Mouse (Mus musculus) cerebellum, postnatal 14 days (tissue): ENCODE results near the gene Nfatc3.
A peak's percentile ranks its signal among the peaks of the same experiment; 100 is the strongest.
"Not testable (repeated sequence)": the region's sequence is repeated elsewhere in the genome, so short reads cannot be mapped to it uniquely, and the experiment has no call there.

Experiments
- DNase-seq, 2 experiments: peaks; one replicate each; pipeline ENCODE4 v3.0.0; 2021; ENCODE audit warnings: mixed read lengths in 2 of 2

The Nfatc3 gene

DNA sequence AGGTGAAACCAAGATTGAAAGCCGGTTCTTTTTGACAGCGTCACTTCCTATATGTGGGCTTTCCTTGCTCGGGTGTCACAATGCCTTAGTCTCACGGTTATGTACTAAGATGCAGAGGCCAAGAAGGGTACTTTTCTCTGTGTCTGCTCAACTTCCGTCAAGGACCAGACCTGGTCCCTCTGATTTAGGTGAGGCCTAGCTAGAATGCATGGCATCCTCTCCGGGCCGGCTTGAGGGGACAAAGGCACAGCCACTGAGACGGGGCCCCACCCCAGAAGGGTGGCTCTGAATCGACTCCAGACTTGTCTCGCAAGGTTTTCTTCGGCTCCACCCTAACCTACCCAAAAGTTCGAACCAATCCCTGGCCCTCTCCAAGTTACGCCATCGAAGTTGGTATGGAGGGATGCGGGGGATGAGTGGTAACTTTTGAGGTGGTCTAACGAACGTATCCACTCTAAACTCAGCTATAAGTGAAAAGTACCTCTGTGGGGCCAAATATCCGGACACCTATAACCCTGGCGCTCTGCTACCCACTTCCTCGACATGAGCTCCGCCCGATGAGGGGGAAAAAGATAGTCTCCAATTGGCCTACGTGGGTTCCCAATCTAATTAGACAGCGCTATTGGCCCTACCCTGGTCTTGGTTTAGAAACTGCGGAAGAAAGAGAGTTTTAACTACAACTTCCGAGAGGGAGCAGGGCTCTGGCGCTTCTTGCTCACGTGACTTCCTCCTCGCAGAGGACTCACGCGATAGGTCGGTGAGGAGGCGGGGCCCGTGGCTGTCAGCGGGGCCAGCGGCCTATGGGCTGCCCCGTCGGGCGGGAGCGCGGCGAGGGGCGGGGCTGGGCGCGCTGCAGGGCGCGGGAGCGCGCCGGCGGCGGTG, at the start of gene Nfatc3:
TSS of gene Nfatc3 (plus strand) at position 110 of the 882 bp plus-strand sequence.
- DNase-seq, result peak; percentile 95 to 96

DNA sequence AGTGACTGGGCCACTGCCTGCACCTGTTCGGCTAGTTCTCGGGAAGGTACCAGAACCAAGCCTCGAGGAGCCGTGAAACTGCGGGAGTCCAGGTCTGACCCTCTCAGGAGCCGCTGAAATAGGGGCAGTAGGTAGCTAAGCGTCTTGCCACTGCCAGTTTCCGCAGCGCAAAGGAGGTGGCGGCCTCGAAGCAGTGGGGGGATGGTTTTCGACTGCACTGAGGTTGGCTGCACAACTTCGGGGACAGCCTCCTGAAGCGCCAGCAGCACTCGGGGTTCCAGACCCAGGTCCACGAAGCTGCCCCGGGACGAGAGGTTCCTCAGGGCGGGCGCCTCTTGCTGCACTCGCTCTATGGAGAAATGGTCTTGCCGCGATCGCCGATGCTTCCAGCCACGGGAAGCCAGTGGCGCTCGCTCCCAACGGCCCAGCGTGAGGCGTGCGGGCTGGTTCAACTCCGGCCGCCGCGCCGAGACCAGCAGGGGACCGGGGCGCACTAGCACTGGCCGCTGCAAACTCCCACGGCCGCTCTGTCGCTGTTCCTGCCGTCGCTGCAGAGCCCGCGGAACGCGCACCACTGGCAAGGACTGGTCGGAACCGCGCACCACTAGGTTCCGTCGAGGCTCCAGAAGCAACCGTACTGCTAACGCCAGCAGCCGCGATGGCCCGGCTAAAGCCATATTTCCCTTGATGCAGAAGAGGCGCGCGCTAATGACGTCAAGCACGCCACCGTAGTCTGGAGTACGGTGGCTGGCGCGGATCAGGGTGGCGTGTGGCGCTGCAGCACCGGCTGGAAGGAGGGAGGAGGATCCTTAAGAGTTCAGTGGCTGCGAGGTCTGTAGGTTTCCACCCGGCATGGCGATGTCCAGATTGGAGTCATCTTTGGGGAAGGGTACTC, 47.6 kb upstream of the Nfatc3 start:
- peak; percentile 96 for DNase-seq

DNA sequence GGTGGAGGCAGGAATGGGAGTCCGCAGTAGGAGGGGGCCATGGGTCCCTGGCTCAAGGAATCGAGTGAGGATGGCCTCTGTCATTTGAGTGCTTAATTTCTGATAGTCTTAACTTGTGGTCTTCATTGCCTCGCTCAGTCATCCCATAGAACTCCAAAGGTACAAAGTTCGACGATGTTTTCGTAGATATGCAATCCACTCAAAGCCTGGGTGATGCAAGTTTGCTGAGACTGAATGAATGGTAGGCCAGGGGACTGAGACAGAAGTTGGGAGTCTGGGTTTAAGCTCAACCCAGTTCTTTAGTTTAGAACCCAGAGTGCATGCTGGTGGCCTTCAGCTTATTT, 47.0 kb upstream of the Nfatc3 start, which contains the start of gene Ddx28:
TSS of gene Ddx28 (minus strand) at position 240 of the 344 bp plus-strand sequence.
- DNase-seq, result no peak

- not testable (repeated sequence) for DNase-seq
These were observed 46.4 kb upstream of the Nfatc3 start for GRCm38 (mm10) chr8:106012203-106012602.

GRCm38 (mm10) chr8:106016284-106016683, 42.4 kb upstream of the Nfatc3 start:
- no peak for DNase-seq

DNA sequence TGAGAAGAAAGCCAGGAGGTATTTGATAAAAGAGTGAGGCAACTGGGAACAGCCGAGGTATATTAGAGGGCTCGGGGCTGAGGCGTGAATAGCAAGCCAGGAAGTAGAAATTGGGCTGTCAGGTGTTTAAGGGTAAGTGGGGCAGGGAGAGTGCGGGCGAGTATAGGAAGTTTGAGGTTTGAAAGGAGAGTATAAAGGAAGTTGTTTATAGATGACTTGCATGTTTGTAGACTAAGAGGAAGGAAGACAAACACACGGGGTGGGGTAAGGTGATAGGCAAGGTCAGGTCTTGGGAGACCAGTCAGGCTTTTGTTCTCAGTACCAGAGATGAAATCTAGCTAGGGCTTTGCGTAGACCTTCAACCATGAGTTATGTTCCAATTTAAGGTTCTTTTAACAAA, 41.5 kb upstream of the Nfatc3 start:
- no peak for DNase-seq

DNA sequence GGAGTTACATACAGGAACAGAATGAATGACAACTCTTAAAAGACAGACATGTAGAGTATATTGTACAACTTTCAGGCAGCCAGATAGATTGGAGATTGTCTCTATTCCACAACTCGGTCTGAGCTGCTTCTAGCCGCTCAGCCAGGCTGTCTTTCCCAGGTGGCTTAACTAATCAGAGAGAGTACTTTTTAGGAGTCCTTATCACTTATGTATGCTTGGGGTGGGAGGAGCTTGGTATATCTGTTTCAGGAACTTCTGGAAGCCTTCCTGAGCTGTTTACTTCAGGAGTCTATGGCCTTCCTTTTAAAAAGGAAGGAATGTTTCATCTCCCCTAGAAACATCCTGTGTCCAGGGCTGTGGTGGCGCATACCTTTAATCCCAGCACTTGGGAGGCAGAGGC, 40.6 kb upstream of the Nfatc3 start:
- DNase-seq, result no peak

GRCm38 (mm10) chr8:106022483-106022882, 36.2 kb upstream of the Nfatc3 start:
- peak; percentile 94 for DNase-seq

- DNase-seq, result no peak
These were observed 19.9 kb upstream of the Nfatc3 start for GRCm38 (mm10) chr8:106038721-106039120.

GRCm38 (mm10) chr8:106039605-106040004, 19.0 kb upstream of the Nfatc3 start:
- DNase-seq, result no peak

GRCm38 (mm10) chr8:106040218-106040617, 18.4 kb upstream of the Nfatc3 start:
- no peak for DNase-seq

GRCm38 (mm10) chr8:106043055-106043454, 15.6 kb upstream of the Nfatc3 start:
- no peak for DNase-seq

- no peak for DNase-seq
These were observed 14.5 kb upstream of the Nfatc3 start for GRCm38 (mm10) chr8:106044151-106044550.

- no peak for DNase-seq
These were observed 11.6 kb upstream of the Nfatc3 start for GRCm38 (mm10) chr8:106046872-106047559.

DNA sequence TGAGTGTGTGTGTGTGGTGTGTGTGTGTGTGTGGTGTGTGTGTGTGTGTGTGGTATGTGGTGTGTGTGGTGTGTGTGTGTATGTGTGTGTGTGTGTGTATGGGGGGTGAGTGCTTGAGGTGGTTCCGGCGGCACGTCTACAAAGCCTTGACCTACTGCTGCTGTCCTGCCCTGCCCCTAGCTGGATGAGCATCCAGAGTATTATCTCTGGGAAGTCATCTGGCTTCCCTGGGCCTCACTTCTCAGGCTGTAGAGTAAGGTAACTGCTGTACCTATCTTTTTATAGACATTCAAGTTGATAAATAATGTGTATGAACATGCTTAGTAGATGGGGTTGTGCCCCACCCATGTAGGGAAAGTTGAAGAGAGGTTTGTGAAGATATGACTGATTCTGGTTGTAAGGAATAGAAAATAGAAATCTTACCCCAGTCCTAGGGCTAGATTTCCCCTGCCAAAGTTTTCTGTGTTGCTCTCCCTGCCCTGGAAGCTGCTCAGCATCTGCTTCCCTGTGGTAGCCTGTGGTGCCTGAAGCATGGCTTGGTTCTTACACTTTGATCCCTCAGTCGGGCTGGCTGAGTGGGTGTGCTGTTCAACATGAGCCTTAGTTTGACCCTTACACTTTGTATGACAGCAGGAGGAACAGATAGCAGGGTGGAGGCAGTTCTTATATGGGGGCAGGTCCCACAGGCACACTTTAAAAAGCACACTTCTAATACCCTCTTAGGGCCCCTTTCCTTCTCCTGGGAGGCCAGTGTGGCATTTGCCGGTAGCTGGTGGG, 10.6 kb upstream of the Nfatc3 start:
- no peak for DNase-seq

- no peak for DNase-seq
These were observed 8.8 kb upstream of the Nfatc3 start for GRCm38 (mm10) chr8:106049840-106050239.

DNA sequence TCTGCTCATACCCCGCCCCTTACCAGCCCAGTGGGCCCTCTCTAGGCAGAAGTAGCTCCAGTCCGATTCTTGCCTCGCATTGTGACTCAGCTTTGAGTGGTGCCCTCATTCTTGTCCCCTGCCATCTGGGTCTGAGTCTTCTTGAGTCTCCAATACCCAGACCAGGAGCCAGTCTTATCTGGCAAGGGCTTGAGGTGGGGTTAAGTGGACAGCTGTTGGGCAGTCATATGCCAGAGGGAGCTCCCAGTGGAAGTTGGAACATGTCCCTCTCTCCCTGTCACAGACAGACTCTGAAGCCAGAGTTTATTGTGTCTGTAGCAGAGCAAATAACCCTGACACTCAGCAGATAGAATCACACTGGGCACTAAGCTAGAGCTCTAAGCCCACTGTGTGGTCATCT, 7.6 kb upstream of the Nfatc3 start:
- no peak for DNase-seq

DNA sequence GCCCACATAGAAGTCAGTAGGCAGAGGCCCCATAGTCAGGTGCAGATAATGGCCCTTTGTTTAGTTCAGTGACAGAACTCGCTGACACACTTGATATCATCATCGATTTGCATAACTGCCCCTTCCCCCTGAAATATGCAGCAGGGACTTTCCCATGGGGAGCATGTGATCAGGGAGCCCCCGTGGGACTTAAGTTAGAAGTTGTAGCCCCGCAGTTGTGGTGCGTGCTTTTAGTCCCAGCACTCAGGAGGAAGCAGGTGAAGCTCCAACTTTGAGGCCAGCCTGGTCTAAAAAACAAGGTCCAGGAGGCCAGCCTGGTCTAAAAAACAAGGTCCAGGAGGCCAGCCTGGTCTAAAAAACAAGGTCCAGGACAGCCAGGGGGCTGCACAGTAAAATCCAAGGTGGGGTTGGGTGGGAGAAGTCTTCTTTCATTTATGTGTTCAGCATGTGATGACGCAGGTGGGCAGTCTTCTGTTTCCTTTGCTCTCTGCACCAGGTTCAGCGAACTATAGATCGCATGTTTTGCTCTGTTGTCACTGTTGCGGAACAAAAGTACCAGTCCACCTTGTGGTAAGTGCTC, 6.0 kb upstream of the Nfatc3 start:
- DNase-seq, result no peak

DNA sequence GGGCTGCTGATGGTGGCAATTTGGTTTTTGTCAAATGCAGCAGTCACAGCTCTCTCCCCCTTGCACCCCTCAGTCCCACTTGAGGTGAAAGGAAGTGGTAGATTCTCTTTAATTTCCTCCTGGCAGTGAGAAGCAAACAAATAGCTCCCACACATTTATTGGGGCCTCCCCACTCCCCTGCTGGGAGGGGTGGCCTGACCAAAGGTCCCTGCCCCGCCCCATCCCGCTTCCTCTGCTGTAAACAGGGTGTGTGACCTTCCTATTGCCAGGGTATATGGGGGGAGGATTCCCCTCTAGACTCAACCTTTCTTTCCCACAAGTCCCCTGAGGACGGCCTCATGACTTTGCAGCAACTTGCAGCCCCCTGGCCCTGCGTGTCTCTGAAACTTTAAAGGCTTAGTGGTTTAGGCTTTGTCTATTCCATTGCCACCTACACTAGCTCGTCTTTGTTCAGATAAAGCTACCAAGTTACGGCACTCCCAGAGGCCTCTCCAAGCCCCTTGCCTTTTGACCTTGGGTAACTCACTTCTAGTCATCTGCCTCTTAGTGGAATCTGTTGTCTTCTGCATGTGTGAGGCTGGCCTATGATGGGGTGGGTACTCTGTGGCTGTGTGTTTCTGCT, 4.3 kb upstream of the Nfatc3 start:
- DNase-seq, result no peak

DNA sequence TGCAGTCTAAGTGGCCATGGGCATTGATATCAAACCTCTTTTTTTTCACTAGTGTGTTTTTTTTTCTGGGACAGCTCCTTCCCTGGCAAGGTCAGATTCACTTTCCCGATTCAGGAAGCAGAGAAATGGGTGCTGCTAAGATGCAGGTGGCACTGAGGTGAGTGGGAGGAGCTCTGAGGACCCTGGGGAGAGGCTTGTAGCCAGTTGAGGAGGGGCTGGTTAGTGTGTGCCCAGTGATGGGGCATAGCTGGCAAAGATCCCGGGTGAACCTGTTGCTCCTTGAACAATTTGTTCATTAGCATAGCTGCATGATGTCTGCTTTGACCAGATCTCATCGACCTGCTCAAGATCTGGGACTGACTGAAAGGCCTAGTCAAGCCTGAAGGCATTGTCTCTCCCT, 3.6 kb upstream of the Nfatc3 start:
- DNase-seq, result peak; percentile 34 to 64

GRCm38 (mm10) chr8:106056455-106056982, 2.1 kb upstream of the Nfatc3 start:
- no peak for DNase-seq
